Mouse (Mus musculus): ENCODE measurements around the gene Crim1. TPM values are rescaled to one million over a fixed set of nuclear protein-coding genes. Genes with fewer than 3 reads are reported as not detected.

Gene Crim1
- polyA plus RNA-seq, 1 experiment = 19.2 TPM

- TF ChIP-seq CTCF (IDR thresholded peaks at IDR 0.05; ENCODE audit: borderline replicate concordance, control insufficient read depth, extremely low read depth, insufficient read depth, low read length, poor library complexity) (no peak), POLR2A (IDR thresholded peaks at IDR 0.05; ENCODE audit: control insufficient read depth, extremely low read depth, insufficient read depth, low read length, poor library complexity) (no peak)
- Histone ChIP-seq H3K4me3 (ENCODE audit: control insufficient read depth, insufficient read depth, low read length) (no peak overlapping the region), H3K36me3 (ENCODE audit: control insufficient read depth, insufficient read depth, low read length) (no peaks in the 10 kb centered on the region), H3K27ac (ENCODE audit: control insufficient read depth, insufficient read depth, low read length) (no peak overlapping the region), H3K27me3 (ENCODE audit: control insufficient read depth, insufficient read depth, low read length) (no peaks in the 10 kb centered on the region), H3K4me1 (replicated peaks; ENCODE audit: control insufficient read depth, insufficient read depth, low read length) (peaks cover 2% of the 10 kb centered on the region; the same call in 1 of the 2 replicates)
- 95% methylated on average over 23 of the region's 23 CpGs for WGBS
- DNase-seq = no peak
Observed at GRCm38 (mm10) chr17:78364555-78365302, 164.7 kb downstream of the Crim1 start.

GRCm38 (mm10) chr17:78366070-78366469, 166.0 kb downstream of the Crim1 start:
- DNase-seq = no peak
- WGBS = 54% methylated on average over 7 of the region's 7 CpGs
- no peaks in the 10 kb centered on the region for H3K36me3 ChIP-seq (ENCODE audit: control insufficient read depth, insufficient read depth, low read length)
- H3K4me3 ChIP-seq (ENCODE audit: control insufficient read depth, insufficient read depth, low read length) = no peak overlapping the region
- TF ChIP-seq CTCF (IDR thresholded peaks at IDR 0.05; ENCODE audit: borderline replicate concordance, control insufficient read depth, extremely low read depth, insufficient read depth, low read length, poor library complexity) = no peak
- TF ChIP-seq POLR2A (IDR thresholded peaks at IDR 0.05; ENCODE audit: control insufficient read depth, extremely low read depth, insufficient read depth, low read length, poor library complexity) = no peak
- no peak overlapping the region for H3K27ac ChIP-seq (ENCODE audit: control insufficient read depth, insufficient read depth, low read length)
- H3K27me3 ChIP-seq (ENCODE audit: control insufficient read depth, insufficient read depth, low read length) = no peaks in the 10 kb centered on the region
- H3K4me1 ChIP-seq (replicated peaks; ENCODE audit: control insufficient read depth, insufficient read depth, low read length) = peaks cover 2% of the 10 kb centered on the region; the same call in 1 of the 2 replicates

GRCm38 (mm10) chr17:78368481-78368880, 168.4 kb downstream of the Crim1 start:
- TF ChIP-seq POLR2A (IDR thresholded peaks at IDR 0.05; ENCODE audit: control insufficient read depth, extremely low read depth, insufficient read depth, low read length, poor library complexity) = no peak
- TF ChIP-seq CTCF (IDR thresholded peaks at IDR 0.05; ENCODE audit: borderline replicate concordance, control insufficient read depth, extremely low read depth, insufficient read depth, low read length, poor library complexity) = no peak
- Histone ChIP-seq H3K4me1 (replicated peaks; ENCODE audit: control insufficient read depth, insufficient read depth, low read length) (no peaks in the 10 kb centered on the region; the same call in 1 of the 2 replicates), H3K27ac (ENCODE audit: control insufficient read depth, insufficient read depth, low read length) (no peak overlapping the region), H3K36me3 (ENCODE audit: control insufficient read depth, insufficient read depth, low read length) (no peaks in the 10 kb centered on the region), H3K27me3 (ENCODE audit: control insufficient read depth, insufficient read depth, low read length) (no peaks in the 10 kb centered on the region), H3K4me3 (ENCODE audit: control insufficient read depth, insufficient read depth, low read length) (no peak overlapping the region)
- no peak for DNase-seq
- WGBS = 88% methylated on average over 8 of the region's 8 CpGs

DNA sequence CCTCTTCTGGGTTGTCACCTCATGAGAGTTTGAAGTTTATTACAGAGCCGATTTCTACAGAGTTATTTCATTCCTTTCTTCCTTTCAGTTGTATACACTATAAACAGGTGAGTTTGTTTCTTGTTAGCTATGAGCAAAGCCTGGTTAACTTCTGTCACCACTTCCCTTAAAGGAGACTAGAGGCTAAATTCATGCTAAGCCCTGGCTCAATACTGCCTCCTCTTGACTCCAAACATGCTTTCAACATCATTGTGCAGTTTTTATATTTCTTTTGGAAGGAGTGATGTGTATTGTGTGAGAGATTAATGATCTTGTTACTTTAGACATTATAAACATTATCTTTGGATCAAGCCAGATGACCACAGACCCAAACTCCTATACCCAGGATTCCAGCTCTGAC, 170.4 kb downstream of the Crim1 start:
- WGBS = 61% methylated on average over 1 of the region's 1 CpGs
- Histone ChIP-seq H3K4me3 (ENCODE audit: control insufficient read depth, insufficient read depth, low read length) (no peak overlapping the region), H3K4me1 (replicated peaks; ENCODE audit: control insufficient read depth, insufficient read depth, low read length) (no peaks in the 10 kb centered on the region; the same call in 1 of the 2 replicates), H3K27me3 (ENCODE audit: control insufficient read depth, insufficient read depth, low read length) (no peaks in the 10 kb centered on the region), H3K36me3 (ENCODE audit: control insufficient read depth, insufficient read depth, low read length) (no peaks in the 10 kb centered on the region), H3K27ac (ENCODE audit: control insufficient read depth, insufficient read depth, low read length) (no peak overlapping the region)
- DNase-seq = no peak
- TF ChIP-seq POLR2A (IDR thresholded peaks at IDR 0.05; ENCODE audit: control insufficient read depth, extremely low read depth, insufficient read depth, low read length, poor library complexity) (no peak), CTCF (IDR thresholded peaks at IDR 0.05; ENCODE audit: borderline replicate concordance, control insufficient read depth, extremely low read depth, insufficient read depth, low read length, poor library complexity) (no peak)

- no peaks in the 10 kb centered on the region for H3K27me3 ChIP-seq (ENCODE audit: control insufficient read depth, insufficient read depth, low read length)
- no peak overlapping the region for H3K4me3 ChIP-seq (ENCODE audit: control insufficient read depth, insufficient read depth, low read length)
- no peak for DNase-seq
- WGBS = 88% methylated on average over 6 of the region's 6 CpGs
- TF ChIP-seq CTCF (IDR thresholded peaks at IDR 0.05; ENCODE audit: borderline replicate concordance, control insufficient read depth, extremely low read depth, insufficient read depth, low read length, poor library complexity) = no peak
- TF ChIP-seq POLR2A (IDR thresholded peaks at IDR 0.05; ENCODE audit: control insufficient read depth, extremely low read depth, insufficient read depth, low read length, poor library complexity) = no peak
- peaks cover 6% of the 10 kb centered on the region; the same call in 1 of the 2 replicates for H3K36me3 ChIP-seq (ENCODE audit: control insufficient read depth, insufficient read depth, low read length)
- no peaks in the 10 kb centered on the region; the same call in none of the 2 replicates for H3K4me1 ChIP-seq (replicated peaks; ENCODE audit: control insufficient read depth, insufficient read depth, low read length)
- no peak overlapping the region for H3K27ac ChIP-seq (ENCODE audit: control insufficient read depth, insufficient read depth, low read length)
Observed at GRCm38 (mm10) chr17:78373174-78373573, 173.1 kb downstream of the Crim1 start.

DNA sequence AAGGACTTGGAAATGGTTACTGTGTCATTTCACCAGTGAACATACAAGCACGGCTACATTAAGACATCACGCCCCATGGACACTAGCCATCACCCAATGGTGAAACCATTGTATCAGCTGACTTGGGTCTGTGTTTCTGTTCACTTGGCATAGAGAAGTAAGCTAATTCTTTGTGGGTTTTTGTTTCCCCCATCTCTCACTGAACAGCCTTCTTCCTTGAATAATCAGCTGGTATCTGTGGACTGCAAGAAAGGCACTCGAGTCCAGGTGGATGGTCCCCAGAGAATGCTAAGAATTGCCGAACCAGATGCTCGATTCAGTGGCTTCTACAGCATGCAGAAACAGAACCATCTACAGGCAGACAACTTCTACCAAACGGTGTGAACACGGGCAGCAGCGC, 173.8 kb downstream of the Crim1 start:
- Histone ChIP-seq H3K4me3 (ENCODE audit: control insufficient read depth, insufficient read depth, low read length) (no peak overlapping the region), H3K4me1 (replicated peaks; ENCODE audit: control insufficient read depth, insufficient read depth, low read length) (no peaks in the 10 kb centered on the region; the same call in 1 of the 2 replicates), H3K36me3 (ENCODE audit: control insufficient read depth, insufficient read depth, low read length) (peaks cover 11% of the 10 kb centered on the region), H3K27me3 (ENCODE audit: control insufficient read depth, insufficient read depth, low read length) (no peaks in the 10 kb centered on the region), H3K27ac (ENCODE audit: control insufficient read depth, insufficient read depth, low read length) (no peak overlapping the region)
- WGBS = 95% methylated on average over 8 of the region's 8 CpGs
- TF ChIP-seq POLR2A (IDR thresholded peaks at IDR 0.05; ENCODE audit: control insufficient read depth, extremely low read depth, insufficient read depth, low read length, poor library complexity) (no peak), CTCF (IDR thresholded peaks at IDR 0.05; ENCODE audit: borderline replicate concordance, control insufficient read depth, extremely low read depth, insufficient read depth, low read length, poor library complexity) (no peak)
- DNase-seq = no peak
